Mouse (Mus musculus) A20 (cell line): ENCODE data around the gene Sobp.

Experiments used
- DNase-seq: peaks from one replicate; pipeline ENCODE4 v3.0.0-alpha.2; 2011; ENCODE audit warnings: low read depth, low spot score

The Sobp gene

GRCm38 (mm10) chr10:42994331-42994782 is 180.0 kb downstream of the Sobp start:
- no peak for DNase-seq

DNA sequence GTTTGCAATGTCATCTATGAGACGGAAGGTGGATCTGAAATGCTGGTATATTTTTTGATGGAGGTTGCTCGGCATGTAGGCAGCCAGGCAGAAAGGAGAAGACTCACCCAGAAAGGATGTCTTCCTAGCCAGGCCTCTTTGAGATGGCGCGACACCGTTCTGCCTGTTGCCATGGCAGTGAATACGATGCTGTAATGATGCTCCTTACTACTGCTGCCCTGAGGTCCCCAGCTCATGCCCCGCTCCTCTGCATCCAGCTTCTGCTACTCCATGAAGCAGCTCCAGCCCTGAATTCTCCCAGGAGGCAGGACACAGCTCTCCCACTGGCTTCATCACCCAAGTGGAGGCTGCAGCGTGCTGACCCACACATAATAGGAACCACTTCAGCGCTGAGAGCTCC is 183.3 kb downstream of the Sobp start:
- no peak for DNase-seq

DNA sequence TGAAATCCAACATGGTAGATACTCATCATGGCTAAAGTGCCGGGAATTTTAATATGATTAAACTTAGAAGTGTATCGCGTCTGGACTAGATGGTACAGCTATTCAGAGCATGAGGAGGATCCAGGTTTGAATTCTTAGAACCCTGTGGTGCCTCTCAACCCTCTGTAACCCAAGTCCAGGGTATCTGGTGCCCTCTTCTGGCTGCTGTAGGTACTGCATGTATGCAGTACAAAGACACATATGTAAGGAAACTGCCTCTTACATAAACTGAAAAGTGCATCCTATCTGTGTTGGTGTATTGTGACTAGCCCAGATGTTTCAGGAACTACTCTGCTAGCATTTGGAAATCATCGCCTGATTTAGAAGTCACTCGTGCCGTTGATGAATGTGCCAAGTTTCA is 184.4 kb downstream of the Sobp start:
- peak; percentile 71 for DNase-seq

GRCm38 (mm10) chr10:42988627-42989026 is 185.7 kb downstream of the Sobp start:
- DNase-seq, result no peak

- peak; percentile 47 for DNase-seq
Observed at GRCm38 (mm10) chr10:42987594-42988052, 186.7 kb downstream of the Sobp start.

- no peak for DNase-seq
Observed at GRCm38 (mm10) chr10:42984886-42985285, 189.4 kb downstream of the Sobp start.

DNA sequence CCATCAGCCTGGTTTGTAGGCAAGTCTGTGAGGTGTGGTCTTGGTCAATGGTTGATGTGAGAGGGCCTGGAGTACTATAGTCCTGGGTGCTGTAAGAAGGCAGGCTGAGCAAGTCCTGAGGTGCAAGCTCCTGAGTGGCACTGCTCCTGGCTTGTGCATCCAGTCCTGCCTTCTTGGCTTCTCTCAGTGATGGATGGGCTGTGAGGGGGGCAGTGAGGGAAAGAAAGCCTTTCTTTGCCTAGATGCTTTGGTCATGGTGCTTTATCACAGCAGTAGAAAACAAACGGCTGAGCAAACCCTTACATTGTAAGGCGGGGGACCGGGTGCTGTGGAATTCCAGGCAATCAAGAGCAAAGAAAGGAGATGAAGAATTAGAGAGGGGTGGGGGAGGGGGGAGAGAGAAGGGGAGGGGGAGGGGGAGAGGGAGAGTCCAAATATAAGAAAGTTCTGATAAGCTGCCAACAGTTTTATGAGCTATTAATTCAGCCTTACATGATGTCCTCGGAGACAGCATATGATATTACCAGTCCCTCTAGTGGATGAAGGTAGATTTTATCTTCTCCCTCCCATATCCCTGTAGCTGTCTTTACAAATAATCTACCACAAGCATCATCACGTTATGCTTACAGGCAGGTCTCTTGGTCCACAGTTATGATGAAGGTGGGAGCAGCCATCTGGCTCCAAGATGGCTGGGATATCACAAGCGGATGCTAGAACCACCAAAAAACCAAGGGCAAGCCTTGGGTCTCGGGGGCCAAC is 193.2 kb downstream of the Sobp start:
- DNase-seq, result no peak

- DNase-seq, result no peak
Observed at GRCm38 (mm10) chr10:42978346-42978745, 196.0 kb downstream of the Sobp start.

GRCm38 (mm10) chr10:42976577-42976976 is 197.8 kb downstream of the Sobp start:
- no peak for DNase-seq

DNA sequence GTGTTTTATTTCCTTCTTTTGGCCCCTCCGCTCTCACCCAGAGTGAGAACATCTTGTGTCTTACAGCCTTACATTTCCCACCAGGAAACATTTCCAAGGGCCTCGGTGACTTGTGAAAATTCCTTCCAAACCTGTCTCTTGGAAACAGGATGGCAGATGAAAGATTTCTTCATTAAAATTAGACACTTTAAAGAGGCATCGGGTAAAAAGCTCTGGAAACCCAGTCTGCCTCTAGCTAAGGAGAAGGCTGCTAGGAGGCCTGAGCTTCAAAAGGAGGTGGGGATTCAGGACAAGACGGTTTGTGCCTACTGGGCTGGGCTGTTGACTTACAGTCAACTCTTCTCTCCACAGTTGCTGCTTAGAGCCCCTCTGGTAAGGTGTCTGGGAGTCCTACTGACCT is 200.8 kb downstream of the Sobp start:
- DNase-seq, result no peak

- peak; percentile 38 for DNase-seq
Observed at GRCm38 (mm10) chr10:42972504-42973172, 201.7 kb downstream of the Sobp start.

DNA sequence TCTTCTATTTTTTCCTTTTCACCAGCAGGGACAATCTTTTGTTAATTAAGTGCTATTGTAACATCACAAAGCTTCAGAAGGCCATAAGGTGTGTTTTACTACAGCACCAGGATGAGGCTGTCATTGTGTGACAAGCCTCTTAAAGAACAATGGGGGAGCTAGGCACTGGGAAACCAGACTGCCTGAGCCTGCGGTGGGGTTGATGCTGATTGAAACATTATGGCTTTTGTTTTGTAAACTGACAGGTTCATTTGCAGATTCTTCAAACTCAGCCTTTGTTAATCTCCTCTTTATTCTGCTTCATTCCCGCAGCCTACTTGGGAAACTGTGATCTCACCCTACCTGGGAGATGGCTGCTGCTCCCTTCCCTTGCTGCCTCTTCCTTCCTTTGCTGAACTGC is 206.0 kb downstream of the Sobp start:
- DNase-seq, result no peak

DNA sequence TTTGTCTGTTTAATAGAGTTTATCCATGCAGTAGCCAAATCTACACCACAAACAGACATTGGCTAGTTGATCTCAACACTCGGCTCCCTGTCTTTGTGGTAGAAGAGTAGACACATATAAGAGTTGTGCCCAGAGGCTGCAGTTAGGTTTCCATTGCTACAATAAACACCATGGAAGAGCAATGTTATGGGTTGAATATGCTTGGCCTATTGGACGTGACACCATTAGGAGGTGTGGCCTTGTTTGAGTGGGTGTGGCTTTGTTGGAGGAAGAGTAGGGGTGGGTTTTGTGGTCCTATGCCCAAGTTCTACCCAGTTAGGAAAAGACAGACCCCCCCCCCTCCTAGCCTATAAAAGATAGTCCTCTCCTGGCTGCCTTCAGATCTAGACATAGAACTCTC is 211.3 kb downstream of the Sobp start:
- DNase-seq, result no peak

- no peak for DNase-seq
Observed at GRCm38 (mm10) chr10:42962655-42963054, 211.7 kb downstream of the Sobp start.

- DNase-seq, result peak; percentile 14
Observed at GRCm38 (mm10) chr10:42962181-42962601, 212.1 kb downstream of the Sobp start.

DNA sequence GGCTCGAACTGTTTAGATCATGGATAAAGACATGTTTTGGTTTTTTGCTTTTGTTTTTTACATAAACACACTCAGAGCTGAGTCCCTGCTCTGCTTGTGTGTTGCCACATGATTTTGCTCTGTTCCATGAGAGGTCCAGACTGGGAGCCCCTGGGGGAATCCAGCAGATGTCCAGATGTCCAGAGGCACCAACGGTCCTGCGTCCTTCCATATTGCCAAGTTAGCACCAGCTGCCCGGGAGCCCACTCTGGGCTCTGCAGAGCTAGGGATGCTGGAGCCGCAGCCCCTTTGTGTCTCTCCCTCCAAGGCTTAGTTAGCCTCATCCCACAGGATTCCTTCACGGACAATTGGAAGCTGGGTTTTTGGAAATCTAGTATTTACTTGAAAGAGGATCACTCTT is 212.6 kb downstream of the Sobp start:
- no peak for DNase-seq

- DNase-seq, result no peak
Observed at GRCm38 (mm10) chr10:42958686-42959085, 215.6 kb downstream of the Sobp start.

- DNase-seq, result peak; percentile 57
Observed at GRCm38 (mm10) chr10:42957881-42958651, 216.3 kb downstream of the Sobp start.

DNA sequence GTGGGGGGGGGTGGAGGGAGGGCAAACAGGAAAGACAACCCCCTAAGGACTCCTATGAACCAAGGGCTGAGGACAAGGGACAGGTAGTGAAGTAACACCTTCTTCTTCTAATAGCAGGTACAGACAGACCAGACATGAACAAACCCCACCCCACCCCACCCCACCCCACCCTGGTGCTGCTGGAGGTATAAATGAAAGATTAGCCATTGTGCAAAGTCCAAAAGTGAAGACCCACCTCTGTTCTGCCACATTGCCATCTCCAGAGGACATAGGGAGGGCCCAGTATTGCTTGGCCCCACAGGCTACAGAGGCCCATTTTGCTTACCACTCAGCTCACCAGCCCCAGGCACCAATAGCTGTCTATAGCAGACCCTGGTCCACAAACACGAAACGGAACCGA is 219.1 kb downstream of the Sobp start:
- no peak for DNase-seq

DNA sequence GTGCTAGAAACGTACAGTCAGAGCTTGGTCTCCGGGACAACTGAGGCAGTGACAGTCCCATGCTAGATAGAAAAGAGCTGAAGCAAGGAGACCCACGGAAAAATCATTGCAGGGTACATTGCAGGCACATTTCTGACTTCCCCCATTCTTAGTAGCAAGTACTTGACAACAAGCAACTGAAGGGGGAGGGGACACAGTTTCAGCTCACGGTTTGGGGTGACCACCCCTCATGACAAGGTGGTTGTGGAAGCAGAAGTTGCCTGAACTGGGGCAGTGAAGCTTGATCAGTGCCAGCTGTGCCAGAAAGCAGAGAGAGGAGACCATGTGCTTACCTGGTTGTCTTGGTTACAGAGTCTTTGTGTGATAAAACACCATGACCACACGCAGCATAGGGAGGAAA is 220.7 kb downstream of the Sobp start:
- DNase-seq, result peak; percentile 7
